Mouse (Mus musculus): ENCODE results near the gene Anapc7. TPM values are rescaled to one million over a fixed set of nuclear protein-coding genes. Genes with fewer than 3 reads are reported as not detected.

Gene Anapc7
- total RNA-seq (2021): 10 to 100 TPM; 32.2 to 35.0 TPM
- long read RNA-seq, experiment 1, transcript Anapc7-201 (11 exons, 2,751 nt): major isoform, 22 of 38 reads
- long read RNA-seq, experiment 1, partial matches to known transcripts: 9 of 38 reads
- long read RNA-seq, experiment 1, other reads (novel, unspliced or antisense): 4 of 38 reads
- long read RNA-seq, experiment 2, transcript Anapc7-201 (11 exons, 2,751 nt): major isoform, 13 of 19 reads
- long read RNA-seq, experiment 2, partial matches to known transcripts: 5 of 19 reads
- long read RNA-seq, experiment 2, other reads (novel, unspliced or antisense): 1 of 19 reads

GRCm38 (mm10) chr5:122421271-122422068, at the start of gene Anapc7:
Gene Anapc7, plus strand, starts transcription at chr5:122421693.
- DNase-seq (ENCODE audit: low spot score in 2 of 2): no peak

GRCm38 (mm10) chr5:122372192-122372769, 49.2 kb upstream of the Anapc7 start, which contains the start of gene Fam216a:
Gene Fam216a, minus strand, starts transcription at chr5:122372364.
- peak; percentile 100 for DNase-seq (ENCODE audit: low spot score in 2 of 2)

DNA sequence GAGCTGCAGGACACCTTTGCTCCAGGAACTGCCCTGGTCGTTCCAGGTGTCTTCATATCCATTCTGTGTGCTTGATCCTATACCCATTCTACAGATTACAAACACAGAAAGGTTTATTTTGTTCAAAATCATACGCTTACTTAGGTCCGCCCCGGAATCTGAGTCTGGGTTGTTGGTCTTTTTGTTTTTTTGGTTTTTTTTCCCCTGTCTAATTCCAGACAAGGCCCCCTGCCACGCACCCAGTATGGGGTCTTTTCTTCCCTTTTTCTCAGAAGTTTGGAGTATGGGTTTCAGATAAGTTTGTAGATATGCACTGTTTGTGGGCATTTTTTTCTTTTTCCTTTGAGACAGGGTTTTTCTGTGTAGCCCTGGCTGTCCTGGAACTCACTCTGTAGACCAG, 48.6 kb upstream of the Anapc7 start:
- no peak for DNase-seq (ENCODE audit: low spot score in 2 of 2)

DNA sequence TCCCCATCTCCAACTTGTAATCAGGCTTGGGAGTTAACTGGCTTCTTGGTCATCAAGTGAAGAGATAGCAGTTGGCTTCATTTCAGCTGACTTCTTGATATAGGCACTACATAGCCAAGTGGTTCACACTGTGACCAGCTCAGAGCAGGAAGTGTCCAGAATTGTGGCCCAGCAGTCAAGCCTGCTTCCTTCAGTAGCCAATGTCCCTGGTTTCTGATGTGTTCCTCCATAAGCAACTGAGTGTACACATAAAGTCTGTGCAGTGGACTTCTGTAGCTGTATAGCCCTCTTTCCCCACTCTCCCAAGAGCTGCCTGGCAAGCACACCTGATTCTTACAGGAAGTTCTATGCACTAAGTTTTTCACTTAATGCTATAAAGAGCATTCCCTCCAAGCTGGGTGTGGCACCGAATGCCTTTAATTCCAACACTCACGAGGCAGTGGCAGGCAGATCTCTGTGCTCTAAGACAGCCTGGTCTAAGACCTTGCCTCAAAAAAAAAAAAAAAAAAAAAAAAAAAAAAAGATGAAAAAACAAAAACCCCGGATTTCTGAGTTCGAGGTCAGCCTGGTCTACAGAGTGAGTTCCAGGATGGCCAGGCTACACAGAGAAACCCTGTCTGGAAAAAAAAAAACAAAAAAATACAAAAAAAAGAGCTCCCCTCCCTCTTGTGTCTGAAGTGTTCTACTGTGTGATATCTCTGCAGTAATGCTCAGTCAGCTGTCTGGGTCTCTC, 44.2 kb upstream of the Anapc7 start:
- no peak for DNase-seq (ENCODE audit: low spot score in 2 of 2)

- DNase-seq (ENCODE audit: low spot score in 2 of 2): no peak
These were observed 43.3 kb upstream of the Anapc7 start for GRCm38 (mm10) chr5:122378171-122378570.

DNA sequence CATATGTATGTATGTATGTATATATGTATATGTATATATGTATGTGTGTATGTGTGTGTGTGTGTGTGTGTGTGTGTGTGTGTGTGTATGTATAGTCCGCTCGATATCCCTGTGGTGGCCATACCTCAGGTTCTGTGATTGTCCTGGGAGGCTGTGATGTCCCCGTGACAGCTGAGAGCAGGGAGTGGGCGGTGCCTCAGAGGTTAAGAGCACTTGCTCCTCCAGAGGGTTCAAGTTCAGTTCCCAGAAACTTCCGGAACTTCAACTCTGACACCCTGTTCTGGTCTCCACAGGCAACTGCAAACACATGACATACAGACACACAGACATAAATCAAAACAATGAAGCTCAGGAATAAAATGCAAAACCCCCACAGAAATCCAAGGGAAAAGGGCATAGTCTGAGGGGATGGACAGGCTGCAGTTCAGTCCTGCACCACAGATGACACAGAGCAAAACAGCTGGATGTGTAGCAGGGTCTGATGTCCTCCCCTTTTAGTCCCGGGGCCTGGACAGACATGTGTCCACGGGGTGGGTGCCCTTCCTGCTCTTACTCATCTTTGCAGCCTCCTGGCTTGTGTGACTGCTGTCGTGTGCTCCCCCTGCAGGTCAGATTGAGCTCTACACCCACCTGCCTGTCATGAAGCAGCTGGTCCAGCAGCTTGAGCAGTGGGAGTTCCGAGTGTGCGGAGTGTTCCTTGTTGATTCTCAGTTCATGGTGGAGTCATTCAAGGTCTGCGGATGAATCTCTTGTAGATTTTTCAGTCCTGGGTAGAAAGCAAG, 41.9 kb upstream of the Anapc7 start:
- DNase-seq (ENCODE audit: low spot score in 2 of 2): peak; percentile 73 to 85

DNA sequence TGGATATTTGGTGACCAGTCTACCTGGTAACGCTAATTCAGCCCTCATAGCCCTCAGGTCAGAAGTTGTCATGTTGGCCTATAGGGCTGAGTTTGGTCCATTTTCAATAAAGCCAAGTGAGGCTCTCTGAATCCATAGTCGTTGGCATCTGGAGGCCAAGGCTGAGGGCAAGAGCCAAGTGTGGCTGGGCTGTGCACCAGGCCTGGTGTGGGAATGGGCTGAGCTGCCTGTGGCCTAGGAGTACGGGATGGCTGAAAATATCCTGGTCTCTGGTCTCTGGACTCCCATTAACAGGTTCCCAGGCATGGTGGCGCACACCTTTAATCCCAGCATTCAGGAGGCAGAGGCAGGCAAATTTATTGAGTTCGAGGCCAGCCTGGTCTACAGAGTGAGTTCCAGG, 31.5 kb upstream of the Anapc7 start:
- no peak for DNase-seq (ENCODE audit: low spot score in 2 of 2)

- DNase-seq (ENCODE audit: low spot score in 2 of 2): no peak
These were observed 30.8 kb upstream of the Anapc7 start for GRCm38 (mm10) chr5:122390671-122391070.

DNA sequence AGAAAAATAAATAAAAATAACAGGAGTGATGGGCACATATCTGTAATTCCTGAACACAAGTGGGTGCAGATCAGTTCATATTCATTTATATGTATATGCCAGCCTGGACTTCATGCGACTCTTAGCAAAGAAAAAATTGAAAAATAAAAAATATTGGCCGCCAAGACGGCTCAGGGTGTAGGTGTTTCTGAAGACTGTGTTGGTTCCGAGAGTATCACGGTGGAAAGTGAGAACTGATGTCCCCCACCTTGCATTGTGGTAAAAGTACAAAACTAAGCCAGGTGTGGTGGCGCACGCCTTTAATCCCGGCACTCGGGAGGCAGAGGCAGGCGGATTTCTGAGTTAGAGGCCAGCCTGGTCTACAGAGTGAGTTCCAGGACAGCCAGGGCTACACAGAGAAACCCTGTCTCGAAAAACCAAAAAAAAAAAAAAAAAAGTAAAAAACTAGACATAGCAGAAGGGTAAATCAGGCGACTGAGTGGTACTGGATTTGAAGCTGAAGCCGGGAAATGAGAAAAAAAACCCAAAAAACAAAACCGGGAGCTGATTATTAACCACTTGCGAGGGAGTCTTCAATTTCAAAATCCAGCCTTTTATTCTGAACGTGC, 30.2 kb upstream of the Anapc7 start:
- DNase-seq (ENCODE audit: low spot score in 2 of 2): no peak

GRCm38 (mm10) chr5:122391786-122392180, 29.7 kb upstream of the Anapc7 start, which contains the start of gene Arpc3:
Gene Arpc3, plus strand, starts transcription at chr5:122391878.
- peak; percentile 92 to 93 for DNase-seq (ENCODE audit: low spot score in 2 of 2)

- no peak for DNase-seq (ENCODE audit: low spot score in 2 of 2)
These were observed 29.1 kb upstream of the Anapc7 start for GRCm38 (mm10) chr5:122392227-122393004.

DNA sequence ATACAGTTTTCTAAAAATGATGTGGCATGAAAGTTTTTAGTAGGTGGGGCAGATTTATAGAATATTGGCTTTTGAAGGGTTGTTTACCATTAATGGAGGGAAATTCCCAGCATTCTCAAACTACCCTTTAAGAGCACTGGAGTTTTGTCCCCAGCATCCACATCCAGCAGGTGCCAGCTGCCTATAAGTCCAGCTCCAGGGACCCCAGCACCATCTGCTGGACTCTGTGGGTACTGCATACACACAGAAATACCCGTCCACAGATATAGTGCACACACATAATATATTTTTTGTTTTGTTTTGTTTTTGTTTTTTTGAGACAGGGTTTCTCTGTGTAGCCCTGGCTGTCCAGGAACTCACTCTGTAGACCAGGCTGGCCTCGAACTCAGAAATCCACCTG, 27.6 kb upstream of the Anapc7 start:
- DNase-seq (ENCODE audit: low spot score in 2 of 2): peak; percentile 62 to 80

DNA sequence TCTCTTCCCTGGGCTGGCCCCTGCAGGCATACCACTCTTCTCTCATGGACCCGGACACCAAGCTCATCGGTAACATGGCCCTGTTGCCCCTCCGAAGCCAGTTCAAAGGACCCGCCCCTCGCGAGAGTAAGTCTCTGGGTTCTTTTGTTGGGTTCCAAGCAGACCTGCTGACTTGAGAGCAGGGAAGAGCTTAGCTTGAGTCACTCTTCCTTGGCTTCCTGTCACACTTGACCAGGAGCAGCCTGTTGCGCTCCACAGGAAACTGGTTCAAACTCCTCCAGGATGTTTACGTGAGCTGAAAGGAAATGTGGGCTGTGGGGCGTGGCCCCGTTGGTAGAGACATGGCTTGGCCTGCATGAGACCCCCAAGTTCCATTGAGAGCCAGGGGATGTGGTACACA, 24.7 kb upstream of the Anapc7 start:
- no peak for DNase-seq (ENCODE audit: low spot score in 2 of 2)

DNA sequence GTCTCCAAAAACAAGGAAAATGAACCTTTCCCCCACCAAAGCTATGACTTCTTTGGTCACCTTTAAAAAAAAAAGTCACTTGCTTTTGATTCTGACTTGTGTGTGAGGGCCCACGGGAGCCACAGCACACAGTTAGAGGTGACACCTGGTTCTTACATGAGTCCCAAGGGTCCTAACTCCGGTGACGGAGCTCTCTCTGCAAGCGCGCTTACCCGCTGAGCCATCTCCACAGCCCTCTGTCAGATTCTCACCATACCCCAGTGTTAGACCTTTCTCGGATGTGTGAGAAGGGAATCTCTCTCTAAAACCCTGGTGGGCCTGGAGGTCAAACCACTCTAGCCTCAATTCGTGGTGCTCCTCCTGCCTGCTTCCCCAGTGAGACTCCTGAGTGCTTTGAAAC, 24.0 kb upstream of the Anapc7 start:
- no peak for DNase-seq (ENCODE audit: low spot score in 2 of 2)

- no peak for DNase-seq (ENCODE audit: low spot score in 2 of 2)
These were observed 21.6 kb upstream of the Anapc7 start for GRCm38 (mm10) chr5:122399871-122400270.

DNA sequence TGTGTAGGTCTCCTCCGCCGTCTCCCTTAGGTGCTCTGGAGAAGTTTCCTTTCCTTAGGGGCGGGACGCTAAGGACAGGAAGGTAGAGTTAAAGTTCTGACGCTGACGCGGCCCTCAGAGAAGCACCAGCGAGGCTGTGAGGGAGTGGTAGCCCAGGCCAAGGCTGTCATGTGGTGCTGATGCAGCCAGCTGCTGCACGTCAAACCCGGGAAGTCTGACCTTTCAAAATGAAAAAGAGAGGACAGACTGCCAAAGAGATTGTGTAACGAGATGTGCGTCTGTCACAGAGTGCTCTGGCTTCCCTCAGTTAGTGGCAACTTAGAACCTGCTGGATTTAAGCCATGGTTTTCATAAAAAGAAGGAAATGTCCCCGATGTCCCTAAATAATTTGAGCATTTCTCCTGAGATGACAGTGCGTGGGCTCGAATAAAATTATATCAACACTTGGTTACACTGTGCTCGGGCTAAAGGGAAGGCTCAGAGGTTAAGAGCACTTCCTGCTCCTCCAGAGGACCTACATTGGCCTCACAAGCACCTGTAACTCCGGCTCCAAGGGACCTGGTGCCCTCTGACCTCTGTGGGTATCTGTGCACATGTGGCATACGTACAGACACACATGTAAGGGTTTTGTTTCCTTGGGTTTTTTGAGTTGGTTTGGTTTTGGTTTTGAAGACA, 20.7 kb upstream of the Anapc7 start:
- DNase-seq (ENCODE audit: low spot score in 2 of 2): peak; percentile 37 to 39

- peak; percentile 73 to 78 for DNase-seq (ENCODE audit: low spot score in 2 of 2)
These were observed 20.2 kb upstream of the Anapc7 start for GRCm38 (mm10) chr5:122401303-122401640.

GRCm38 (mm10) chr5:122402160-122402559, 19.3 kb upstream of the Anapc7 start:
- no peak for DNase-seq (ENCODE audit: low spot score in 2 of 2)

DNA sequence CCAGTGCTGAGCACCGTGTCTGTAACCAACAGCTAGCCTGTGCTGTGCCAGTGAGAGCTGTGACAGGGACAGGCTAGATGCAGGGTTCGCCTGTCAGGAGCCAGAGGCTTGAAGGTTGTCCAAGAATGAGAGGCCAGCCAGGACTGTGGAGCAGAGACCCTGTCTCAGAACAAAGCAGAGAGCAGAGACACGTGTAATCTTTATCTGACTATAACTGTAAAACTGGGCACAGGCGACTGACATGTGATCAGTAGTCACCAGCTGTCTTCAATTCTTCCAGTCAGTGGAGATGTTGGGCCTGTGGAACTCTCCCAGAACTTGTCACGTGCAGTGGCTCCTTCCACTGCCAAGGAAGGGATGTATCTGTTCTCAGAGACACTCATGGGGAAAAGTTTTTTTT, 18.7 kb upstream of the Anapc7 start:
- peak; percentile 50 to 64 for DNase-seq (ENCODE audit: low spot score in 2 of 2)
